Mouse (Mus musculus) ES-CJ7 (cell line): ENCODE measurements around the gene Slc38a11.

Source experiments
- DNase-seq: peaks from one replicate; pipeline ENCODE4 v3.0.0; 2011; ENCODE audit warnings: low read depth, low spot score

The Slc38a11 gene

DNA sequence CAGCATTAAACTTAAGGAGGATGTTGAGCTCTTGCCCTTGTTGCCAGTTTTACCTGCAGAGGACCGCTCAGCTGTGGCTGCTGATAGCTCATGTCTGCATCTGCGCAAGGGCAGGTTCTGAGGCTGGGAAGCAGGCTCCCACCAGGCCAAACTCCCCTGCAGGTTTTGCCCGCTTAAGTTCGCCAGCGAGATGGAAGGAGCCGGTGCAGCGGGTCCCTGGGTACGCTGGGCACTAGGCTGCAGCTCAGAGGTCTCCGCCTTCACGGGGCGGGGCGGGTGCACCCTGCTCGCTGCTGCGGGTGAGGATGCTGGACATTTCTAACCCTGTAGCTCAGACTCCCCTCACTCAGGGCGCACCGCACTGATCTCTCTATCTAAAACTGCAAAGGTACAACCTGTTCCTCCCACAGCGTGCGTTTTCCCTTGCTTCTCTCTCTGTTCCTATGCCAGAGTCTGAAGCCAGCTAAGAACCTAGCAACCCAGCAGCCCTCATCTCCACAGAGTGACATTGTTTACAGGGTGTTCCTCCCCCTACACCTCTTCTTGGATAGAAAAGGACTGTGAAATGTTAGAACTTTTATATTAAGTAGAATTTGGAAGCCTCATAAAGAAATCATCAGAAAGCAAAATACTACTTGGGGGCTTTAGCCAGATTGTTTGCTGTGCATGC, at the start of gene Slc38a11:
Gene Slc38a11, minus strand, starts transcription at position 207 of the 670 bp plus-strand sequence.
- peak; percentile 14 for DNase-seq

DNA sequence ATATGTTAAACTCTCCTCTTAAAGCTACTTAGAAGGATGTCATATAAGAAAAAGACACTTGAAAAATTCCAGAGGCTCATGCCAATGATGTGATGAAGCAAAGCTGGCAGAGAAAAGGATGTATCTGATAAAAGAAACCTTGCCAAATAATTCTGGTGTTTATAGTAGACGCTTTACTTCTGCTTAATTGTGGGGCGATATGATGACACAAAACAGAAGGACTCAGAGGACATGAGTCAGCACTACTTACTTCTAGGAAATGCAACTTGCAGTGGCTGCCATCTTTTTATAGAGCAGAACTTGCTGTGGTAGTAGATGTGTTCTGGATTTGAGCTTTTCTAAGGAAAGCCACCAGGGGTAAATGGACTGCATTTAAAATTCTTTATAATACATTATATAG, 43.3 kb upstream of the Slc38a11 start:
- DNase-seq: no peak

DNA sequence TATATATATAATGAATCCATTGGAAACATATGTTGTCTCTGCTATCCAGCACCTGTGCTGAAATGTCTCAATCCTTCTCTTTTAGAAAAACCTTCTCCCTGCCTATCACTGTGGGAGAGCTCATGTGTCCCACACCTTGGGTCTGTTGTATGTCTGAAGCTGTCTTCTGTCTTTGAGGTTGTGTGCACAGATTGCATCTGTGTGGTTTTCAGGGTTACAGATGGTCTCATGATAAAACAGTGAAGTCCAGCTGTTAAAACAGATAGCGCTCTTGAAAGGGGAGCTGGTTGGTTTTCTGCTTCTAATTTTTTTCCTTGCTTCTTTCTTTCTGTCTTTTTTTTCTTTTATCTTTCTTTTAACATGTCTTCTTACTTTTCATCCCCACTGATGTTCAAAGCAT, 41.6 kb upstream of the Slc38a11 start:
- no peak for DNase-seq

DNA sequence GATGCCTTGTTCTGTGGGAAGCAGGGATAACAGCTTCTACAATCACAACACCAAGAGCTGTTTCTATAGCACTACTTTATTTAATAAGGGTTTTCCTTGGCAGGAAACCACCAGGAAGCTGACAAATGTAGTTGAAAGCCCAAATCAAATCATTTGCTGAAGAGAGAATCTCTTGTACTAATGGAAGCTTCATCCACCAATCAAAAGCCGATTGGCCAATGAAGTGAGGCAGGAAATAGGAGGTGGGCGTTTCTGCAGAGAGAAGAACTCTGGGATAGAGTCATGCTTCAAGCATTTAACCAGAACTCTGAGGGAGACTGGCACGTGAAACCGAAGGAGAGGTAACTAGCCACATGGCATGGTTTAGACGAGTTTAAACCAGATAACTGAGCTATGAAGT, 38.2 kb upstream of the Slc38a11 start:
- DNase-seq: no peak

DNA sequence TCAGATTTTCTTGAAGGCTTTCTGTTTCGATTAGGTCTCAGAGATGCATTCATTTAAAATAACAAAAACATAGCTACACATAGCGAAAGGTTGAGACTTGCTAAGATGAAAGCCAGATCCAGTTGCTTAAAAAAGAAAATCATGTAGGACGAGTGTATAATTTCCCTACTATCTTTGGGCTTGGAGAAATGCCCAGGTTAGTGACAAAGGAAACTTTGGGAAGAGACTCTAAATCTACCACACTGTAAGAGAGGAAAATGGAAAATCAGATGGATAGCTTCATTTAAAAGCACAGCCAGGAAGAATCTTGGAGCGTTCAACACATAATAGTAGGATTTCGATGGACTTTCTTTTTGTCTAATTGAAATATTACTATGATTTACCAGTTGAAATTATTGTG, 36.1 kb upstream of the Slc38a11 start:
- no peak for DNase-seq

DNA sequence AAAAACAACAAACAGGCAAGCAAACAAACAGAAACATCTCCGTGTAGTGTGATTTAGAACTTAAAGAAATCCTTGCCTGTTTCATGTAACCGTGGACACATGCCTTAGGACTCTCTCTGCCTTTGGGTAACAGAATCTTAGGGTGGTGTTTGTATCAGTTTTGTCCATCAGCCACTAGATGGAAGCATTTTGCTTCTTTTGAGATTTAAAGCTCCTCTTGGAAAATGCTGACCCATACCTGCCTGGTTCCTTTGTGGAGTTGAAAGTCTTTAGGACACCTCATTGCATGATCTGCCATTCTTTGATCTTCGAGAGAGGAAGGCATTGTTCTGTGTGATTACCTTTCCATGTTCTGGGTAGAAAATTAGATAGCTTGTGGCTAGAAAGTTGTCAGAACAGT, 32.3 kb upstream of the Slc38a11 start:
- DNase-seq: peak; percentile 77

DNA sequence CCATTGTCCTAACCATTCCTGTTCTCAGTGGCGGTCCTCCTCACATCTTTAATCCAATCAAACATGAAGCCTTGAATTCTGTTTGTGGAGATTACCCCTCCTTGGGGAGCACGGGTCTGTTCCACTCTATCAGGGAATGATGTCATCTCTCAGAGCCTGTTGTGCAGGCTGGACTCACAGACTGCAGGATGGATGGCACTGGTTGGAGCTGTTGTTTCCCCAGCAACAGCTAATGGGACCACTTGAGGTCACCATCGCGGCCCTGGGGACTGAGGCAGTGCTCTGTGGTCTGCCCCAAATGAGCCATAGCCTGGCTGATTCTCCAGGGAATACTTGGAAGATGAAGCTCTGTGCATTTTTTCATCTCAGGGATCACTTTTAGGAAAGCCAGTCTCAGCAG, 29.2 kb upstream of the Slc38a11 start:
- no peak for DNase-seq

DNA sequence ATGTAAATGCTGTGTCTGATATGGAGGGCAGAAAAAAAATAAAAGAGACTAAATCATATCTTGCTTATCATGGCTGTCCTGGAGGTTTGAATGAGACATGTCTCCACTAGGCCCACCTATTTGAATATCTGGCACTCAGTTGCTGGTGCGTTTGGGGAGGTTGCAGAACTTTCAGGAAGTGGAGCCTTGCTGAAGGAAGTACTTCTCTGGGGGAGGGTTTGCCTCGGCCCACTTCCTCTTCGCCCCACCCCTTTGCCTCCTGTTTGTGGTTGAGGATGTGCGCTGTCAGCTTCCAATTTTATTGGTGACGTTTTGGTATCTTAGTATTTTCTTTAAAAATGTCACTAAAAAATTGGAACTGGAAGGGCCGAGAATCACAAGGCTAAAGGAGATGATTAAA, 27.5 kb upstream of the Slc38a11 start:
- no peak for DNase-seq

DNA sequence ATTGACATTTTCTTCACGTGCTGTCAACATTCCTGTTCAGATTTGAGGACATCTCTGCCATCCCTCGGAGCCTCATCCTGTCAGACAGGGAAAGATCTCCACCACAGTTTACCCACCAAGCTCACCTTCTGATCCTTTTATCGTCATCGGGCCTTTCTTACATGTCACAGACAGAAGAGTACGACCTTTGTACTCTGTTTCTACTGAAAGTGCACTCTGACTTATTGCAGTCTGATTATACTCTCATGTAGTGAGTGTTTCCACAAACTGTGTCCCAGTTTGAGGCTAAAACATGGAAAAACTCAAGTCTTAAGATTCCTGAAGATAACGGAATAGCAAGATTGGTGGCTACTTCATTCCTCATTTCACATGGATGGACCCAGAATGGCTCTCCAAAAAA, 21.0 kb upstream of the Slc38a11 start:
- DNase-seq: no peak

DNA sequence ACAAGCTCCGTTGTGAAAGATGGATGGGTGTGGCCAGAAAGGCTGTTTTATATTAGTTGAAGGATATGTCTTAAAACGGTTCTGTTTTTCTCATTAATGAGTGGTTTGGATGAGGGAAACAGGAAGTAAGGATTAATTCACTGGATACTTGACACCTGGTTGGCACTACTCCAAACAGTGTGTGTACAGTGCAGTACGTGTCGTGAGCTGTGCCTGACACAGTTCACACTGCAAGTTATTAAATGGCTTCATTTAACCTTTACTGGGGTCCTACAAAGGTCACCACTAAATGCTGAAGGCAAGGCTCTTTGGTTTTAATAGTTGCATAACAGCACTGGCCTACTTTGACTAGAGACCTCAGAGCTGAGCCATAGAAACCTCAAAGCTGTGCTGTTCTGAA, 18.7 kb upstream of the Slc38a11 start:
- no peak for DNase-seq

DNA sequence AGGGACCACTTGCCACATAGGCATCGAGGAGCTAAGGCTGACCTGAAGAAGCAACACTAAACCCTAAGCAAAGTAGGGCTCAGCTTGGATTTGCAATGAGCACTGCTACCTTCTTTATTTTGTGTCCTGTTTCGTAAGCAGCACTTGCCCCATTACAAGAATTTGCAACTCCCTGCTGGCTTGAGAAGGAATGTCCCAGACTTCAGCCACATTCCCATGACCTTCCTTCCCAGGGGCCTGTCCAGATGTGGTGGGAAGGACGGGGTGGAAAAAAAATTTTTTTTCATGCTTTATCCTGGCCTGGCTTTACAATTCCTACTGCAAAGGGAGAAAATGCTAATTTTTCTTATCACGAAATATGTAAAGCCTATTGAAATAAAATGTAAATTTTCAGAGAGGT, 14.6 kb upstream of the Slc38a11 start:
- no peak for DNase-seq

DNA sequence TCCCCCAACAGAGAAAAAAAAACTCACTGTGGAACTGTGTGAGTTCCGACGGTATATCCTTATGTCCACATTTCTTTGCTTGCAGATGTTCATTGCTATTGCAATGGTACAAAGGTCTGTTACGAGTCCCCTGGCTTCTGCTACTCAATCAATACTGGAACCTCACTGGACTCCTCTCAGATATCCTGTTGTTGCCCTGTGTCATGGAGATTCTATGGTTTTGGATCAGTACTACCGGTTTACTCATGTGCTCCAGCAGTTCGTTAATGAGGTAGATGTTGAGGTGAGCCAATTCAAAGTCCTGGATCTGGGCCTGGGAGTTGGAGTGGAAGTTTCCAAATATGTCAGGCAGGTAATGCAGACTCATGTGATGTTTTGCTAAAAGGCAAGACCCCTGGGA, 10.6 kb upstream of the Slc38a11 start:
- no peak for DNase-seq

DNA sequence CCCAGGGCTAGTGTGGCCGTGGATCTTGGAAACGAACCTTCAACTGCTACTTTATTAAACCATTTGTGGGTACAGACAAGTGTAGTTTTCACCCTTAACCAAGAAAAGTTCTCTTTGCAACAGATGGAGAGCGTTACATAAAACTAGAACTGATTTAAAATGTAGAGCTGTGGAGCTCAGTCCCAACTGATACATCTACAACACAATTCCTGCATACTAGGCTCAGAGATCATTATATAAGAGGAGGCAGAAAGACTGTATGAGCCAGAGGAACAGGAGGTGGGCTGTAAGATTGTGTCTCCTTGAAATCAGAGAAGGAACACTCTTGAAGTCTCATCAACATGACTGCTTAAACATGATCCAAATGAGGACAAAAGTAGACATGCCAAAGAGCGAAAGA, 9.2 kb upstream of the Slc38a11 start:
- no peak for DNase-seq

DNA sequence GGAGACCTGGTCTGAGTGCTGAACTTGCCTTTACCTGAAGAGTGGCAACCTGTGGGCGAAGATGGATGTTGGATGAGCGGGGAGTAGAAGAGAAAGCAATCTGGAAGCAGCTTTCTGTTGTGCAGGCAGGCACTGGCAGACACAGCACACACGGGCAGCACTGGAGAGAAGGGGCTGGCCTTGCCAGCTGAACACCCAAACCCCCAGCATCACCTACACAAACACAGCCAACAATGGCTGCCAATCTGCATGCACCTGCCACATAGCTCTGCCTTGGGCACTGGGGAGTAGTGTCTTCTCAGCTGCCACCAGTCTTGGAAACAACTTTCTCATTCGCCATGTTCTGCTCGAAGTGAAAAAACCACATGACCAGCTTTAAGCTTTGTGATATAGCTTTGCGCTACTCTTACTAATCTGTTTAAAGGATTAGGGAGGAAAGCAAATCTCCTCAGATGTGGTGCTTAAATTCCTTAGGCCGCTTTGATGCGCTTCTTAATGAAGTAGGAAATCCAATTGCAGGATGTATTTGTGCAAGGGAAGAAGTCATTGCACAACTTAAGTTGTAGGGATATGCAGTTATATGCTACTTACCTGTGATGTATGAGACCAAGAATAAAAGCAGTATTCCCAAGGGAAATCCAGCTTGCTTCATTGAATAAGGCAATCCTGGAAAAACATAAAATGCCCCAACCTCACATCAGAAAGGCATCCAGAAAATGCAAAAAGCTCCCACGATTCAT, 2.9 kb downstream of the Slc38a11 start:
- no peak for DNase-seq

DNA sequence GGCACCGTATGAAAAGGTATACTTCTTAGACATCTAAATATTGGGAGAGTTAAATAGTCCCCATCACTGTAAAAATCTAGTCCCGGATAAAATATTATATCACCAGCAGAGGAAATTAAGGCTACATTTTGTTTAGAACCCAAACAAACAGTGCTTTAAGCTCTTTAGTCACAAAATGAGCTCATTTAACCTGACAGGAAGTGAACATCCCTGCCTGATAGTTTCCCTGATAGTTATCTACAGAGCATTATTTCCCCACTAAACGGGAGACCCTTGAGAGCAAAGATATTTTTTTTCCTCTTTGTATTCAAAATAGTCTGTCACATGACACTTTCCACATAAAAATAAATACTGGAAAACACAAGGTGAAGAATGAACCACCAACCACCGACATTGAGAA, 16.5 kb downstream of the Slc38a11 start:
- DNase-seq: no peak

DNA sequence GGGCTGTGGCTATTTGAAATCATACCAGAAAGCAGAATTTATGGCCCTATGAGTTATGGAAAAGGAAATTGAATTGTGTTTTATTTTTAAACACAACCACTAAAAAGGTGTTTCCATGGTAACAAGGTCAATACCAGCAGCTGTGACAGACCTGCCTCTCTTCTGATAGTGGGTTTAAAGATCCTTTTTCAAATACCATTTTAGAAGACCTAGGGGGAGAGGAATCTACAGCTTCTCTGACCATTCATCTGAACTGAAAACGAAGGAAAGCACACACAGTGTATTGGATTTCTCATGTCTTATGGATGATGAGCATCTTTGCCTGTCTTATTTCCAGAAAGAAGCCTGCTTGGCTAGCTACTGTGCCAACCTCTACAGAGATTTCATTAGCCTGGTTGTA, 16.9 kb downstream of the Slc38a11 start:
- DNase-seq: no peak

DNA sequence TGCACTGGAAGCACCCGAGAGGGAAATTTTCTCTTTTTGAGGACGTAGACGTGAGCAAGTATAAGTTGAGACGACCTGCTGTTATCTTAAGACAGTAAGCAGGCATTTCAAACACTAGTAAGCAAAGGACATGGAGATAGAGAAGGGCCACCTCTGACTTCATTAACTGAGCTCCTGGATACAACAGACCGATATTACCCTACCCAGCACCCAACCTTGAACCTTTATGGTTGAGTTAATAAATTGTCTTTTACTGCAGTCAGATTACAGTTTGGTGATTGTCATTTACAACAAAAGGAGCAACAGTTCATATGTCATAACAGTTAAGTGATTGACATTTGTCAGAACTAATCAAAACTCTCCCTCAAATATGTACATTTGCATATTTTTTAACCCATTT, 17.8 kb downstream of the Slc38a11 start:
- no peak for DNase-seq

DNA sequence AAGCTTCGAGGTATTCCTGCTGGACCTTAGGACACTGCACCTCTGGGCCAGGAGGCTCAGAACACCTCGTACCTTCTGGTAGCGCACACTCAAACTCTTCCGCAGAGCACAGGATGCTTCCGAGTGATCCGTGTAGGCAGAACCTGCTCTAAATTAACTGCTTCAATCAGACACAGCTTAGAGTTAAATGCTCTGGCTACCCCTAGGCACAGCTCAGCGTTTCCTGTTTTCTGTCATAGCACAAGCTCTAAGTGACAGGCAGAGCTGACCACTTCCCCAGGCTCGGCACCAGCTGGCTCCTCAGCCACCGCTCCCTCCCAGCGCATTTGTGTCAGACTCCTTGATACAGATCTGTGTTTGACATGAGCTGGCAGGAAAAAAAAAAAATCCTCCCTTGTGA, 21.8 kb downstream of the Slc38a11 start:
- DNase-seq: no peak

DNA sequence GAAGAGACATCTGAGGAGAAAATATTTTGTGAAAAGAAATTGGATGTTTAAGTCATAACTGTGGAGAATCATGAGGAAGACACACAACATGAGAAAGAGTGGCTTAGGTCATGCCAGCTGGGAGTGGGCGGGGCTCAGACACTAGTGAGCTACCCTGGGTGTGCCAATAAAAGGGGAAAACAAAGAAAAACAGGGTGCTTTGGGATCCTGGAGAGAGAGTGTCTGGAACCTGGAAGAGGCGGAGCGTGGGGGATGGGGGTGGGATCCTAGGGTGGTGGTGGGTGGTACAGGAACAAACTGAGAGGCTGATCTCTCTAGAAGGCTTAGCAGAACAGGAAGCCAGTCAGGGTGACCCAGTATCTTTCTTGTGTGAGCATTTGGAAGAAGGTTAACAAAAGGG, 23.0 kb downstream of the Slc38a11 start:
- DNase-seq: peak; percentile 51

DNA sequence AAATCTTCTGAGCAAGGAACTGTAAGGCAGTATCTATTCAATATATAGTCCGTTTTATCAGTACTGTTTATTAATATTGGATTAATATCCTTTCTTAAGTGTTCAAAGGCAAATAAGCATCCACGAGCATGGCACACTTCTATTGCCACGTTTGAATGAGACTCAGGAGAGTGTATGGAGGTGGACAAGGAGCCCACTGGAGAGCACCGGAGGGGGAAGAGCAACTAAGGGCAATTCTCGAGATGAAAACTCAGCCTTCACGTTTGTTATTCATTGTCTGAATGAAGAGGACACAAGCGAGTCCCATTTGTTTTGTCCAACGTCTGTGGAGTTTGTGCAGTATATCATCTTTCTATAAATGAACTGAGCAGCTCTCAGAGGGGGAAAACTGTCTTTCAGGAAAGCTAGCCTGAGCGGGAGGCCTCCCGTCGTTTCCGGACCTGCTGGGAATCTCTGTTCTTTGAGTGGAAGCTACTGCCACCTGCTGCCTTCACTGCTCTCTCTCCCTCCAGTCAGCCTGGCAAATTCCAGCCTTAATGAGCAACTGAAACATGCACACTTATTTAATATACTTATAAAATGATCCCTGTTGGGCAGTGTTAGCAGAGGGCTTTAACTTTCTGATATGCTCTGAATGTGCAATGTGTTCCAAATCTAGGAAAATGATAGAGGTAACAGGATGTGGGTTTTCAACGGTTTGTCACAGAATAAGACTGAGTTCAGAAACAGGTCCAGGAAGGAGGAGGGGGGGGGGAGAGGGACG, 26.3 kb downstream of the Slc38a11 start:
- DNase-seq: peak; percentile 35

DNA sequence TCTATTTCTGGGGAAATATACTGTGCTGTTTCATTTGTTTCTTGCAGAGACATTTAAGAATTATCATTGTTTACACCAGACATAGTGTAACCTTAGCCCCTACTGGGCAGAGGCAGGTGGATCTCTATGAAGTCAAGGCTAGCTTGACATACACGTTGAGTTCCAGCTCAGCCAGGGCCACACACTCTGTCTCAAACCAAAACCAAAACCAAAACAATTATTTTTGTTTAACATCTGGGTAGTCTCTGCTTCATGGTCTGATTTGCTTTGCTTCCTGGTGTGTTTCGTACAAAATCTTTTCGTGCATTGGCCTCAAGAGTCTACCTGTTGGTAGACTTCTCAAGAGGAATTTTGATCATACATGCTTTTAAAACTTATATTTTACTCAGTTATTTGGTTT, 27.2 kb downstream of the Slc38a11 start:
- no peak for DNase-seq

DNA sequence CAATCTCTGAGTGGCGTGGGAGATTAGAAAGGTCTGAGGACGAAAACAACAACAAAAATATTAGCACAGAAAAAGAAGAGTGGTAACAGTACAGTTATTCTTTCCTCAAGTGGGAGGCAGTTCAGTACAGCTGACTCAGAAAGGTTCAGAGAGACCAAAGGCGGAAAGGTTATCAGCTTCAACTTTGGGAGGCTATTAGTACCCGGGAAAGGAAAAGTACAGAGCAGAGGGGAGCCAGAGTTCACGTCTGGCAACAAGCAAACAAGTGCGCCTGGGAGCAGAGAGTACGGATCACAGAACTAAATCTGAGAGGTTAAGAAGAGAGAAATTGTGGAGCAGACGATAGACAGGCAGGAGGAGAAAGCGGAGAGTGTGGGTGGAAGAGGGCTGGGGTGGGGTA, 29.7 kb downstream of the Slc38a11 start:
- no peak for DNase-seq

DNA sequence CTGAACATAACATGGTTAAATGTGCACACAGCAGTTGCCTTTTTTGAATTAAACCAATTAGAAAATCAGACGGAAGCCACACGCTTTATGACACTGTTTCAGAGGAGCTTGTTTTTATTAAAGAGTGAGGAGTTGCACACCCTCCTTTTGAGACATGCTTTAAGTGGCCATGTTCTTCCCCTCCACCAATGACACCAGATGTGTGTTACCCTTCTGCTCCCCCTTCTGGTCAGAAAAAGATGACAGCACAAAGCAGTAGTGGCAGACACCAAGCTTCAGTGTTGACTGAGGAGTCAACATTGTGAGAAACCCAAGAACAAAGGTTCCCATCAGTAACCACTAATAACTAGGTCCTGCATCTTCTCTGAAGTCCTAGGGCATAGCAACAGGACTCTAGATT, 32.5 kb downstream of the Slc38a11 start:
- DNase-seq: peak; percentile 62
